Mouse (Mus musculus) midbrain, embryonic 12.5 days (tissue): Measurements from ENCODE around the gene Mreg. TPM values are rescaled to one million over a fixed set of nuclear protein-coding genes. Genes with fewer than 3 reads are reported as not detected.
"Not testable (repeated sequence)": the region's sequence is repeated elsewhere in the genome, so short reads cannot be mapped to it uniquely, and the experiment has no call there.

Experiments
- ATAC-seq: fragments of 200-750 bp; cut with Nextera tagmentation; 2 replicates; pipeline ENCODE4 v1.8.0; 2017; ENCODE audit warnings: low read depth, moderate TSS enrichment, moderate library complexity; ENCODE audit not compliant: low FRiP score
- H3K27ac ChIP-seq: fragments of 300-500 bp; sonication (generic); replicated peaks from 2 replicates; pipeline ENCODE4 v1.5.1; 2016; ENCODE audit warnings: mild to moderate bottlenecking
- H3K27me3 ChIP-seq: fragments of 300-500 bp; sonication (generic); 2 replicates; pipeline ENCODE4 v1.6.1; 2016; ENCODE audit warnings: mild to moderate bottlenecking
- H3K36me3 ChIP-seq: fragments of 300-500 bp; sonication (generic); 2 replicates; pipeline ENCODE4 v1.6.1; 2016
- H3K4me1 ChIP-seq: fragments of 300-500 bp; sonication (generic); 2 replicates; pipeline ENCODE4 v1.6.1; 2016
- H3K4me2 ChIP-seq: fragments of 300-500 bp; sonication (generic); replicated peaks from 2 replicates; pipeline ENCODE4 v1.6.1; 2016; ENCODE audit warnings: mild to moderate bottlenecking, moderate library complexity
- H3K4me3 ChIP-seq: fragments of 300-500 bp; sonication (generic); 2 replicates; pipeline ENCODE4 v1.5.1; 2016; ENCODE audit warnings: mild to moderate bottlenecking
- H3K9ac ChIP-seq: fragments of 300-500 bp; sonication (generic); replicated peaks from 2 replicates; pipeline ENCODE4 v1.6.1; 2016; ENCODE audit warnings: mild to moderate bottlenecking, moderate library complexity
- H3K9me3 ChIP-seq: fragments of 300-500 bp; sonication (generic); 2 replicates; pipeline ENCODE4 v1.6.1; 2016; ENCODE audit warnings: mild to moderate bottlenecking
- WGBS: fragments of 180-500 bp; shearing (Covaris S2); methylation state at CpG from one replicate; pipeline ENCODE4 v1.1.7; 2016; 5-methylcytosine and 5-hydroxymethylcytosine counted together
- polyA plus RNA-seq: library from polyadenylated mRNA; unstranded; fragments of >200 nt; fragmentation: Nextera tagmentation; extraction: Ambion mirVana; gene quantifications from 2 replicates; pipeline ENCODE4 v1.2.1, GENCODE M21; 2016

Gene Mreg
- polyA plus RNA-seq, 1 experiment from 2014 or later, result 3.1 TPM

DNA sequence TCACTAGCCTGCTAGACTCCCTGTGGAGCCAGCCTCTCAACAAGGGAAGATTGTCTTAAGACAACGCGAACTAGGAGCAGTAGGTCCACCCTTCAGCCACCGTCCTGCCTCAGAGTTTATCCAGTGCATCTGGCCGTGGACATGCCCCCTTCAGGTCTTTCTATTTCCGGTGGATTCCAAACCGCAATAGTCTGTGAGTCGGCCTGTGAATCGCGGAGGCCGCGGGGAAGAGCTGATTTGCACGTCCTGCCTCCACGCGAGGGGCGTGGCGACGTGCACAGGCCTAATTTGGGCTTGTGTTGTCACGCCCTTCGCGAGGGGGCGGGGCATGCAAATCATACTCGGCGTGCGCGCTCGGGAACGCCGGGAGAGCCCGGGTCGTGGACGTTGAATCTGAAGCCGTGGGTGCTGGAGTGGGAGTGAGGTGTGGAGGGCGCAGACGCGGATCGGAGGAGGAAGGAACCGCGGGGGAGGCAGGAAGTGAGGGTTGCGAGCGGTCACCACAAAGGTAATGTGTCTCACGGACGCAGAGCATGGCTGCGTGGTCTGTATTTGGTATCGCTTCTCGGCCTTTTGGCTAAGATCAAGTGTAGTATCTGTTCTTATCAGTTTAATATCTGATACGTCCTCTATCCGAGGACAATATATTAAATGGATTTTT, 31.7 kb upstream of the Mreg start:
- H3K4me2 ChIP-seq, result peak overlapping the region; percentile 57
- ATAC-seq, result peak; percentile 95
- no peaks in the 10 kb centered on the region for H3K36me3 ChIP-seq
- under 1% methylated on average over 47 of the region's 47 CpGs for WGBS
- peak overlapping the region; percentile 69 for H3K9ac ChIP-seq
- no peaks in the 10 kb centered on the region for H3K9me3 ChIP-seq
- peak overlapping the region; percentile 91 for H3K27ac ChIP-seq
- H3K4me1 ChIP-seq, result no peaks in the 10 kb centered on the region
- H3K27me3 ChIP-seq, result peaks cover 3% of the 10 kb centered on the region; the same call in 1 of the 2 replicates
- H3K4me3 ChIP-seq, result peak overlapping the region; percentile 43

GRCm38 (mm10) chr1:72242581-72243143, 30.6 kb upstream of the Mreg start:
- H3K4me2 ChIP-seq, result no peak overlapping the region
- no peaks in the 10 kb centered on the region for H3K4me1 ChIP-seq
- 89% methylated on average over 5 of the region's 5 CpGs for whole genome bisulfite sequencing
- no peaks in the 10 kb centered on the region for H3K36me3 ChIP-seq
- peaks cover 12% of the 10 kb centered on the region for H3K27me3 ChIP-seq
- H3K27ac ChIP-seq, result no peak overlapping the region
- H3K4me3 ChIP-seq, result no peak overlapping the region
- H3K9me3 ChIP-seq, result no peaks in the 10 kb centered on the region
- no peak overlapping the region for H3K9ac ChIP-seq
- ATAC-seq, result no peak

DNA sequence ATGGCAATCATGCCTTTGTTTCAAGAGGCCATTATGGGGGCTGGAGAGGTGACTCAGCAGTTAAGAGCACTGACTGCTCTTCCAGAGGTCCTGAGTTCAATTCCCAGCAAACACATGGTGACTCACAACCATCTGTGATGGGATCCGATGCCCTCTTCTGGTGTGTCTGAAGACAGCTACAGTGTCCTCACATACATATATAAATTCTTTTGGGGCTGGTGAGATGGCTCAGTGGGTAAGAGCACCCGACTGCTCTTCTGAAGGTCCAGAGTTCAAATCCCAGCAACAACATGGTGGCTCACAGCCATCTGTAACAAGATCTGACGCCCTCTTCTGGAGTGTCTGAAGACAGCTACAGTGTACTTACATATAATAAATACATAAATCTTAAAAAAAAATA, 27.0 kb upstream of the Mreg start:
- H3K27me3 ChIP-seq, result peaks cover 28% of the 10 kb centered on the region
- not testable (repeated sequence) for H3K9ac ChIP-seq, H3K4me3 ChIP-seq, ATAC-seq, H3K27ac ChIP-seq, H3K4me2 ChIP-seq, H3K4me1 ChIP-seq, H3K9me3 ChIP-seq, H3K36me3 ChIP-seq
- 83% methylated on average over 3 of the region's 3 CpGs for WGBS

DNA sequence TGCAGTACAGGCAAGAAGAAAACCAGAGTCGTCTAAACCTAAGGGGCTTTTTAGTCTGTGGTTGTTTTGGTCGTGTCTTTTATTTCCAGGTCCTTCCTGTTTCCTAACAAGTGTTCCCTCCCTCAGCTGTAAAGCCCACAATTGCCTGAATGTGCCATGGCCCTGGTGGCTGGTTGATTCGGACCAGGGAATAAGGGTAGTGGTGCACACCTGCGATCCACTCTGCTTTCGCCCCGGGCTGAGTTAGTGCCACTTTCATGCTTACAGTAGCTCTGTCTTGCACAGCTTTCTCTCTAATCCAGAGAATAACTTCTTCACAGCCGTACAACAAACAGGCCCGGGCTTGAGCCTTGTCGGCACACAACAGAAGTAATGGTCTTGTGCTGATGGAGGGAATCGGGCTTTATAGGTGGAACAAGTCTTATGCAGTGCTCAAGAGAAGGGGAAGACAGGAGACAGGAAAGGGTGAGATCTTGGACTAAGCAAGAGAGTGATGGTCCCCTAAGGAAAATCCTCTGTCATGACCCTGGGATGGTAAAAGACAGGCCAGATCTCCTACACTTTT, 26.0 kb upstream of the Mreg start:
- H3K27me3 ChIP-seq, result peaks cover 35% of the 10 kb centered on the region
- 61% methylated on average over 10 of the region's 10 CpGs for WGBS

DNA sequence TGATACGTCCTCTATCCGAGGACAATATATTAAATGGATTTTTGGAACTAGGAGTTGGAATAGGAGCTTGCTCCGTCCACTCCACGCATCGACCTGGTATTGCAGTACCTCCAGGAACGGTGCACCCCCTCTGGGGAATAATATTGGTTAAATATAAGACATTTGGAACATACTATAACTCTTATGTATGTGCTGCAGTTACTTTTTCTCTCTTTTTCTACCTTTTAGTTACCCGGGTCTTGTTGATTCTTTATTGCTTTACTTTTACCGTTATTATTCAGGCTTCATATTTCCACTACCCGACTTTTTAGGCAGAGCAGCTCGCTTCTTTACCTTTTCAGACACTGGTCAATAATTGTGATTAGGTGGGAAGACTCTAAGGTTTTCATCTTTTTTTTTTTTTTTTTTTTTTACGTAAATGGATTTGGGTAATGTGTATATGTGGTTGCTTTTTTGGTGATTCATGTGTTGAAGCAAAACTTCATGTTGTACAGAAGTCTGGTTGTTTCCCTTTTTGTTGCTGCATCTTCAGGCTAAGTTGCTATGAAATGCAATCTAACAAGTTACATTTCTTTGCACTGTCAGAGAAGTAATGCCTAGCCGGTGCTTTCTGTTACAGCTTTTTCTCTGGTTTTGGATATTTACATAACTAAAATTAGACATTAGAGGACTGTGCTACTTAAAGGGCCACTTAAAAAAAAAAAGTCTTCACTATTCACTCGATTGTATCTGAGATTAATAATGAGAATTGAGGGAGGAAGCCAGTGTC, 25.1 kb upstream of the Mreg start:
- WGBS, result 8% methylated on average over 11 of the region's 13 CpGs
- peak; percentile 66; the same call in 1 of the 2 replicates for ATAC-seq
- Histone ChIP-seq H3K4me1 (no peaks in the 10 kb centered on the region; the same call in 1 of the 2 replicates), H3K27ac (no peak overlapping the region), H3K36me3 (no peaks in the 10 kb centered on the region), H3K4me2 (peak overlapping the region; percentile 35), H3K4me3 (peak overlapping the region; percentile 23), H3K27me3 (peaks cover 38% of the 10 kb centered on the region), H3K9ac (no peak overlapping the region), H3K9me3 (no peaks in the 10 kb centered on the region)

More for the DNA sequence above, 26.0 kb upstream of the Mreg start:
- Histone ChIP-seq H3K4me1 (no peaks in the 10 kb centered on the region; the same call in 1 of the 2 replicates), H3K9me3 (no peaks in the 10 kb centered on the region), H3K9ac (no peak overlapping the region), H3K36me3 (no peaks in the 10 kb centered on the region), H3K4me2 (no peak overlapping the region), H3K27ac (no peak overlapping the region), H3K4me3 (no peak overlapping the region)
- ATAC-seq, result no peak

GRCm38 (mm10) chr1:72236363-72237006, 24.4 kb upstream of the Mreg start:
- Histone ChIP-seq H3K27me3 (peaks cover 38% of the 10 kb centered on the region), H3K27ac (peak overlapping the region; percentile 73), H3K4me2 (peak overlapping the region; percentile 71), H3K9ac (peak overlapping the region; percentile 60), H3K4me3 (peak overlapping the region; percentile 58)
- ATAC-seq, result peak; percentile 89
- WGBS, result under 1% methylated on average over 35 of the region's 50 CpGs
- H3K36me3 ChIP-seq, H3K4me1 ChIP-seq, H3K9me3 ChIP-seq: not testable (repeated sequence)

GRCm38 (mm10) chr1:72232592-72232991, 20.5 kb upstream of the Mreg start:
- ATAC-seq, H3K4me1 ChIP-seq, H3K27ac ChIP-seq, H3K4me2 ChIP-seq, H3K36me3 ChIP-seq, H3K9me3 ChIP-seq, H3K4me3 ChIP-seq, H3K9ac ChIP-seq: not testable (repeated sequence)
- WGBS, result 82% methylated on average over 10 of the region's 10 CpGs
- H3K27me3 ChIP-seq, result peaks cover 26% of the 10 kb centered on the region

GRCm38 (mm10) chr1:72228974-72229373, 16.9 kb upstream of the Mreg start:
- Histone ChIP-seq H3K9ac (no peak overlapping the region), H3K27ac (no peak overlapping the region), H3K9me3 (no peaks in the 10 kb centered on the region), H3K4me2 (no peak overlapping the region), H3K27me3 (peaks cover 23% of the 10 kb centered on the region), H3K4me3 (no peak overlapping the region), H3K4me1 (no peaks in the 10 kb centered on the region), H3K36me3 (no peaks in the 10 kb centered on the region)
- no peak for ATAC-seq
- WGBS, result 24% methylated on average over 3 of the region's 3 CpGs

DNA sequence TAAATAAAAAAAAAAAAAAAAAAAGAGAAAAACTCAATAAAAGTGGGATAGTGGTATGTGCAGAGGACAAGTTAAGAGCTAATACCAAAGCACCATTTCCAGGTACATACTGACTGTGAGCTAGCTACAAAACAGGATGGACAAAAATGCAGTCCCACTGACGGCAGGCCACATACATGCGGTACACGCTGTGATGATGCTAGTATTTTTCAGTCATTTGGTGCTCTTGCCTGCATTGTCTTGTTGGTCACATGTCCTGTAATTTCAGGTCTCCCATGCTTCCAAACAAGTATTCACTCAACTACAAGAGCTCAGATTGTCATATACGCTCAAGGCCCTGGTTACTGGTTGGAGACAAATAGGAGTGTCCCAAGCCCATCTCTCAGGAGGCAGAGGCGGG, 15.4 kb upstream of the Mreg start:
- Histone ChIP-seq H3K27me3 (peaks cover 23% of the 10 kb centered on the region), H3K4me3 (no peak overlapping the region), H3K9me3 (no peaks in the 10 kb centered on the region), H3K4me1 (no peaks in the 10 kb centered on the region), H3K9ac (no peak overlapping the region), H3K4me2 (no peak overlapping the region), H3K36me3 (no peaks in the 10 kb centered on the region), H3K27ac (no peak overlapping the region)
- no peak for ATAC-seq
- WGBS, result 91% methylated on average over 5 of the region's 5 CpGs

DNA sequence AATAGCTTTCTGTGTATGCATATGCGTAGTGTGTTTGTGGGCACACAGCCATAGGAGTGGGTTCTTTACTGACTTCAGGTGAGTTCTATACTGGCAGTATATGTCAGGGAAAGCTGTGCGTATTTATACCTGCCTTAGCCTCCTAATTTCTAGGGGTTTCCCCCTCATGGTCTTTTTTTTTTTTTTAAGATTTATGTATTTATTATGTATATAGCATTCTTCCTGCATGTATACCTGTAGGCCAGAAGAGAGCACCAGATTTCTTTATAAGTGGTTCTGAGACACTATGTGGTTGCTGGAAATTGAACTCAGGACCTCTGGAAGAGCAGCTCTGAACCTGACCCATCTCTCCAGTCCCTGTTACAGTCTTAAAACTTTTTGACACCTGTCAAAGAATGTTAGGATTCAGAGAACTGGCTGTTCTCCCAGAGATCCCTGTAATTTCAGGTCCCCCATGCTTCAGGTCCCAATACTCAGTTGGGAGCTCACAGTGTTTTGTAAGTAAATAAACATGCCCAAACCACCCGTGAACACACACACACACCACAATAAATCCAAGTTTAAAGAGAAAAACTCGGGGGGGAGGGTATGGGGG, 14.9 kb upstream of the Mreg start:
- peak overlapping the region; percentile 64; the same call in 1 of the 2 replicates for H3K4me2 ChIP-seq

DNA sequence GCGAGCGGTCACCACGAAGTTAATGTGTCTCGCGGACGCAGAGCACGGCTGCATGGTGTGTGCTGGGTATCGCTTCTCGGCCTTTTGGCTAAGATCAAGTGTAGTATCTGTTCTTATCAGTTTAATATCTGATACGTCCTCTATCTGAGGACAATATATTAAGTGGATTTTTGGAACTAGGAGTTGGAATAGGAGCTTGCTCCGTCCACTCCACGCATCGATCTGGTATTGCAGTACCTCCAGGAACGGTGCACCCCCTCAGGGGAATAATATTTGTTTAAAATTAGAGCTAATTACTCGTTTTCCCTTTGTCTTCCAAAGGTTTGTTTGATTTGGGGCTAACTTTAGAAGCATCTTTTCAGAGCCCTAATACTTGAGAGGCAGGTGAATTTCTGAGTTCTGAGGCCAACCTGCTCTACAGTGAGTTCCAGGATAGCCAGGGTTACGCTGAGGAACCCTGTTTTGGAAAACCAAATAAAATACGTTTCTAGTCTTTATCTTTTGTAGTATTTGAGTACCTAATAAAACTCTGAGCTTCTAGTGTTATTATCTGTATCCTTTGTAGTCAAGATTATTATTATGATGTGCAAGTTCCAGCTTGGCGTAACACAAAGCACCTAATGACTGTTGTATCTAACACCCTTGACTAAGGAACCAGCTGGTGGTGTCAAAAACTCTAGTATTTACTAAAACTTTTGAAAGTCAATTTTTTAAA, 14.2 kb upstream of the Mreg start:
- H3K27ac ChIP-seq, result peak overlapping the region; percentile 15; the same call in 1 of the 2 replicates
- H3K9ac ChIP-seq, result no peak overlapping the region
- H3K27me3 ChIP-seq, result peaks cover 23% of the 10 kb centered on the region
- H3K9me3 ChIP-seq, result no peaks in the 10 kb centered on the region
- no peaks in the 10 kb centered on the region for H3K4me1 ChIP-seq
- WGBS, result 0% methylated on average over 11 of the region's 18 CpGs
- H3K4me2 ChIP-seq, result peak overlapping the region; percentile 64
- H3K36me3 ChIP-seq, result no peaks in the 10 kb centered on the region
- 0 out of 2 replicates have a peak overlapping the region, but pooled peaks have one; percentile 44 for H3K4me3 ChIP-seq
- peak; percentile 90 for ATAC-seq

More for the DNA sequence above, 14.9 kb upstream of the Mreg start:
- Histone ChIP-seq H3K4me3 (no peak overlapping the region), H3K36me3 (no peaks in the 10 kb centered on the region), H3K27ac (peak overlapping the region; percentile 15; the same call in 1 of the 2 replicates), H3K4me1 (no peaks in the 10 kb centered on the region), H3K9me3 (no peaks in the 10 kb centered on the region), H3K27me3 (peaks cover 23% of the 10 kb centered on the region), H3K9ac (no peak overlapping the region)
- ATAC-seq, result no peak
- WGBS, result 59% methylated on average over 4 of the region's 4 CpGs
